Mouse (Mus musculus) common myeloid progenitor, adult 5-6 weeks (primary cell): ENCODE measurements around the gene Gm3752. TPM values are rescaled to one million over a fixed set of nuclear protein-coding genes. Genes with fewer than 3 reads are reported as not detected.
"Not testable (repeated sequence)": the region's sequence is repeated elsewhere in the genome, so short reads cannot be mapped to it uniquely, and the experiment has no call there.

Experiments used
- ATAC-seq: replicated peaks from 2 replicates; pipeline ENCODE4 v1.8.0; 2016; ENCODE audit warnings: low read depth, mild to moderate bottlenecking, moderate TSS enrichment, inconsistent platforms; ENCODE audit not compliant: poor library complexity, severe bottlenecking
- total RNA-seq: library from RNA; stranded (forward); fragments of 200-1000, 187-1606 nt; gene quantifications from 2 replicates; pipeline ENCODE4 v1.2.3, GENCODE M21; 2017

Gm3752 gene
- total RNA-seq, result not detected in 2 replicates

- ATAC-seq, result not testable (repeated sequence)
These were observed at the start of gene Gm3752 for GRCm38 (mm10) chr14:7483662-7484061. Gene Gm3752 (minus strand): TSS chr14:7483762.

GRCm38 (mm10) chr14:7488731-7489130 is 5.2 kb upstream of the Gm3752 start:
- not testable (repeated sequence) for ATAC-seq

GRCm38 (mm10) chr14:7450817-7451216 is 32.7 kb downstream of the Gm3752 start, which contains the start of gene Gm3755:
Gene Gm3755 (minus strand): TSS chr14:7450917.
- ATAC-seq, result not testable (repeated sequence)

- not testable (repeated sequence) for ATAC-seq
These were observed 61.1 kb downstream of the Gm3752 start for GRCm38 (mm10) chr14:7422496-7422895.

Other genes starting within 250 kb of the Gm3752 start
- gene Gm3727, start 219.0 kb downstream of the Gm3752 start, total RNA-seq, result not detected in 2 replicates
- 0.29 and 0.37 TPM in 2 replicates for gene Gm3739, start 168.7 kb downstream of the Gm3752 start, total RNA-seq
- not detected in 2 replicates for gene Gm5797, start 151.4 kb downstream of the Gm3752 start, total RNA-seq
- not detected in 2 replicates for gene Gm8374, start 118.6 kb downstream of the Gm3752 start, total RNA-seq
- not detected in 2 replicates for gene Gm3755, start 32.8 kb downstream of the Gm3752 start, total RNA-seq
- gene Gm3558, start 84.8 kb upstream of the Gm3752 start, total RNA-seq, result not detected in 2 replicates
- gene Gm10338, start 111.8 kb upstream of the Gm3752 start, total RNA-seq, result not detected in 2 replicates
- gene Gm10128, start 160.2 kb upstream of the Gm3752 start, total RNA-seq, result not detected in 2 replicates